Mouse (Mus musculus) adrenal gland, adult 2 months (tissue): ENCODE results near the gene Etv6. TPM values are rescaled to one million over a fixed set of nuclear protein-coding genes. Genes with fewer than 3 reads are reported as not detected.

Experiments used
- DNase-seq: peaks from one replicate; pipeline ENCODE4 v3.0.0; 2021
- polyA plus RNA-seq: library from polyadenylated mRNA; depleted of rRNA; stranded (reverse); fragments of >200 nt; gene quantifications from 2 replicates; pipeline ENCODE4 v1.2.3, GENCODE M21; 2012
- total RNA-seq, 2 experiments: library from RNA; stranded (reverse); gene quantifications; 2 replicates each; pipeline ENCODE4 v1.2.3; 2021

Etv6 gene
- total and polyA plus RNA-seq, 3 experiments: 33.0 to 60.5 (median 36.5) TPM

DNA sequence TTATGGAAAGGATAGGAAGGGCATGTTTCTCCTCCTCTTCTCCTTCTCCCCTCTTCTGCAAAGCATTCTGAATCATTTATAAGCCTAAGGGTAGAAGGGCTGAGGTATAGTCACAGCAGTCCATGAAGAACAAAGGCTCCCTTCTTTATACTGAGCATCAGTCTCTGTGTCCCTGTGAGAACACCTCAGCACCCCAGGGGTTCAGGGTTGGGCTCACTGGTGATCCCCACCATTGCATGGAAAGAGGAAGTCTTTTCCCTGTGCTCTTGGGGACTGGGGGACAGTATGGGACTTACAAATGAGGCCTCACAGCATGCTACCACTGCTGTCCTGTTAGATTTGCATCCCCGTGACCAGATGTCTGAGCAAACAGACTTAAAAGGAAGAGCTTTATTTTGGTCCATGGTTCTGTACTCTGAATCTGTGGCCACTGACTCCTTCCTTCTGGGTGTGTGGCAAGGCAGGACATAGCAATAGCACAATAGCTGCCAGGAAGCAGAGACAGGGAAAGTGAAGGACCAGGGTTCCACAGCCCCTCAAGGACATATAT, 106.2 kb downstream of the Etv6 start:
- no peak for DNase-seq

DNA sequence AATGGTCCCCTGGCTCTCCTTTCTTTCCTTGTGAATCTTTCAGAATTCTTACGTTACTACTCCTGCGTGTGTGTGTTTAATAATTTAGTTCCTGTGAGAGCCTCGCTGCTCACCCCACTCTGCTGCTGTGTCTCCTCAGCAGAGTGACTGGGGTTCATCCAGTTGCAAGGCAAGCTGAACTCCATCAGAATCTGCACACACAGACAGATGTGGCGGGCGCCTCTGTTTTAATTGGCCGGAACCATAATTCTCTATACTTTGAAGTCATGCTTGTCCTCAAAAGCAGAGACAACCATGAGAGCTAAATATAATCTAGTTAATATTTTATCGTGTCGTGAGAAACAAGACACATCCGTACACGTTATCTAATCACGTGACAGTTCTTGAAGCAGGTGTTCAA, 107.2 kb downstream of the Etv6 start:
- DNase-seq: no peak

DNA sequence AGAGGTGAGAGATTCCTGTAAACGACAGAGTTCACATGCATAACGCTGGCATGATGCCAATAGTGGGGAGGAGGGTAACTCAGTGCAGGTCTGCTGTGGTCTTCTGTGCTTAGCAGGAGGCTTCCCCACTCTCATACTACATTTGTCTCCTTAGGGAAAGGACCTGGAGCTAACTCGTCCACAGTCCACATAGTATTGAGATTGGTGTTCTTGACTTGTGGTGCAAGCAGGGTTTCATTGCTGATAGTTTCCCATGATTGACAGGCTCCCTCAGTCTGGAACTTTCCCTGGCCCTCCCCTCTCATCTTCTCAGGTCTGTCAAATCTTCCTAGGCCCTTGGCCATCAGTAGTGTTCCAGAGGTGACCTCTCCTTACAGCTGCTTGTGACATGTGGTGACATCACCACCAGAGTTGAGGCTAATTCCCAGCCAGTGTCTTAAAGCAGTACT, 108.2 kb downstream of the Etv6 start:
- no peak for DNase-seq

DNA sequence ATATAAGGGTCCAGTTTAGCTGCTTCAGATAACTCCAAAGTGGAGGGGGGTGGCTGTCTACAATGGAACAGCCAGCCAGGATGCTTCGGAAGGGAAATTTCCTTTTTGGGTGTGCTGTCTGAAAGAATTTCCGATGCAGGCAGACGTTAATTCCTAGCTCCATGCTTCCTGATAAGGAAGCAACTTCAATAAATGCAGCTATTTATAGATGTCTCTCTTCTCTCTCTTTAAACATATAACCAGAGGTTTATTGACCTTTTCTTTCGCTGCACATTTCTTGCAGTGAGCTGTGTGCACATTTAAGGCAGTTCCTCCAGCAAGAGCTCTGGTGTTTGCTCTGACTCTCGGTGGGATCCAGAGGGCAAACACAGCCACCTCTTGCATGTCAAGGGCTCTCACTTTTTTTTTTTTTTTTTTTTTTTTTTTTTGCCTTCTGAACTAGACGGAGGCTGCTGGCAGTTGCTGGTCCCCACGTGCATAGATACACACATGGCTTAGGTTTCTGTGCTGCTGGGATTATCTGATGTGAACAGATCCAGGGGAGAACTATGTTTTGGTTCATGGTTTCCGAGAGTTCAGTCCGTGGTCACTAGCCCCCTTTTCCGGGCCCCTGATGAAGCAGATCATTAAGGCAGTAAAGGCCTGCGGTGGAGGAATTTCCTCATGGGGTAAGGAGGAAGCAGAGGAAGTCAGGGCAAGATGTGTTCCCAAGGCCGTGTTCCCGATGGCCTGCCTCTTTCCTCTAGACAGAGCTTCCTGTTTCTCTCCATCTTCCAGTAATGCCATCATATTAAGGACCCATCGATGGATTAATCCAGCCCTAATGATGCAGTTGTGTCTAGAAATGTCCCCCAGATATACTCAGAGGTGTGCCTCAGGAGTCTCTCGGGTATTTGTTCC, 109.0 kb downstream of the Etv6 start:
- no peak for DNase-seq

DNA sequence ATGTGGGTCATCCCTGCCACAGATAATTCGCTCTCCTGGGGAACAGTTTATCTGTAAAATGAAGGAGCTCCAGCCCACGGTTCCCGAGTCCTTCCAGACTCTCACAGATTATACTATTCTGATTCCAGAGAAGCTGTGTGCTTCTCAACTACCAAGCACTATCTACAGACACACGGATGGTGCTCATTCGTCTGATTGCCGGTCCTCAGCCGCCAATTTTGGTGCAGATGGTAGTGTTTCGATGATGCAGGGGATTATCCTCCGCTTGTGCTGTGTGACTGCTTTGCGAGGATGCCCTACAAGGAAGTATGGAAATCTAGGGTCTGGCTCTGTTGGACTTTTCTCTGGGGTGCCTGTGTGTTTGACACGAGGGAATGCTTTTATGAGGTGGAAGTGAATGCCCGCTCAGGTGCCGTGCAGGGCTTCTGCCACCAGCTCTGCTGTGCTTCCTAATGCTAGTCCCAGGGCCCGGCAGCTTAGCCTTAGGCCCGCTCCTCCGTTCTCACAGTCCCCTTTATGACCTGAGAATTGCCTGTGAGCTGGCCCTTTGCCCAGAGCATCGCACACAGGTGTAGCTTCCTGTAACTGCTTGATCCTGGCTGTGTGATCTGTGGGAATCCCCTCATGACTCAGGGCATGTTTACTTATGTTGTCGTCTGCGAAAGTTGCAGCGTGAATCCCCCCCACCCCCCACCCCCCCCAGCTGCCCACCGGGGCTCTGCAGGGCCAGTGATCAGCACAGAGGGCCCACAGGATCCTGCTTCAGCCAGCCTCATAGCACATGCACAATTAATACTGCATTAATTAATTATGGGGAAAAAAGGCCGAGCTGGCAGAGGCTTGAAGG, 112.3 kb downstream of the Etv6 start:
- DNase-seq: no peak

DNA sequence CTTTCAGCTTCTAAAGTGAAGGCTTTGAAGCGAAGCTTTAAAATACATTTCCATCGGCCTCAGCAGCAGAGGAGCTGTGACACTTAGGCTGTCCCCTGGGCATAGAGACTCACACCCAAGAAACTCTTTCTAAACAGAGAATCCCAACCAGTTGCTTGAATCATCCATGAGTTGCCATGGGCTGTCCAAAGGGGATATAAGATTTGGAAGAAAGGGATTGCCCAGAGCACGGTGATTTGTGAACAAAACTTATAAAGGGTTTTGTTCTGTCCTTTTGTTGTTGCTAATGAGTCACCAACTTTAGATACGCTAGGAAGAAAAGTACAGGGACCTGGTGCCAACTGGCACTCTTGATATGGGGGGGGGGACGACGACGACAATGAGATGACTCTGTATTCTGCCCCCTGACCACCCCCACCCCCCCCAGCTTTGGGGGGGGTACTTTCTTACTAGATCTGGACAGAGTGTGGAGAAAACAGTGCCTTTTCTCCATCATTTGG, 113.0 kb downstream of the Etv6 start:
- no peak for DNase-seq

DNA sequence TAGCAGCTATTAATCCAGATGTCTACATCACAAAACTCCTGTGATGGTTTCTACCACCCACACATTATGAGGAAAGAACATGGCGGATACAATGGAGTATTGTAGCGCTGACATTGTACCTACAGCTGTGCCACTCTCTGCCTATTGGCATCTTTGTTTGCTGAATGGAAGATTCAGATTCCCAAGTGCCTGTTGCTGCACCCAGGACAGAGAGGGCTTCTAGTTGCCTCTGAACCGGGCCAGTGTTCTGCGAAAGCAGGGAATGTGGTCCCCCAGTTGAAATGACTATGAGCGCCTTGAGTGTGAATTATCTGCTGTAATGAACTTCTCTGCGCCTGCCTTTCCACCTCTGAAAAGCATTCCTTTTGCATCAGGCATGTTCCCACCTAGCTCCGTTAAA, 114.1 kb downstream of the Etv6 start:
- no peak for DNase-seq

DNA sequence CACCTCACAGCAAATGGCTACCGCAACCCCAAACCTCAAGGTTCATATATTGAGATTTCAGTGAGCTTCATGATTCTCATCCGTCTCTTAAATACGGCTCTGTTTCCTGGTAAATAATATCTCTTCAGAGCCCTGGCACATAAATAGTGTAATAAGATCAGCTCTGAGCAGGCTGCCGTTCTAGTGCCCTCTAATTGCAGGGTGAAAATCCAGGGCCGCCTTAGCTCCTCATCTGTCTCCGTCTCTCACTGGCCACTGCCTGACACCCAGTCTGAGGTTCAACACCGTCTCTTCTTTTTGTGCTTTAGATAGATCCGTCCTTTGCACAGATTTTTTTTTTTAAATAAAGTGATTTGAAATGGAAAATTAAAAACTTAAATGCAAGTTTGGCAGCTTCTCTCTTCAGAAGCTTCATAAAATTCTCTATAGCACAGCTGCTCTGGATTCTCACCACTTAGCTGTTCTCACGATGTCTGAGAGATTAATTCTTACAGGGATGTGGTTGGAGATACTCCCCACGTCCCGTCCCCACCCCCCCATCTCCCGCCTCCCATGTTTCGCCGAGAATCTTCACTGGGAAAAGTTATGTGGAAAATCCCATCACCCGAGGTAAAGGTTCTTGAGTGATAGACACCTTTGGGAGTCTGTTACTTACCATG, 115.7 kb downstream of the Etv6 start:
- DNase-seq: no peak

DNA sequence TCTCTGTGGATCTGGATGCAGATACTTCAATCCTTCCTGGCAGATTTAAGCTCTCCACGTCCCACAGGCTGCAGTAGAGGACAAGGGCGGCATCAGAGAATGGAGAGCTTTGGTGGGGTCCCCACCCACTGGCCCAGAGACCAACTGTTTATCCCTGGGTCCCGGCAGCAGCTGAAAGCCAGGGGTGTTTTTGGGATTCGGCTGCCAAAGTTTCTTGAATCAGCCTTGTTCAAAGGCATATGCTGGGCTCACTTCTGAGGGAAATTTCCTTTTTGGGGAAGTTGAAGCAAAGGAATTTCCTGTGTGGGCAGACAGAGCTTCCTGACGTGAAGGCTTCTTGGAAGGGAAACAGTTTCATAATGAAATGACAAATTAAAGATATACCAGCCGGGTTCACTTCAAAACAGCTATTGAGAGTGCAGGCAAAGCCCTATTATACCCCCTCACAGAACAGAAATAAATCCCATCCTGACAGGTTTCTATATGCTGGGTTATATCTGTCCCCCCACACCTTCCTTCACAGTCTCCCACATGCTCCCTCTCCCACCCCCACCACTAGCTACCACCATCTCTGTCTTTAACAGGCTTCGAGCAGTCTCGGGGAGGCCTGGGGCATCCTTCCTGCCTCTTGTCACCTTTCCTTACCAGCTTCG, 116.5 kb downstream of the Etv6 start:
- peak; percentile 57 for DNase-seq

DNA sequence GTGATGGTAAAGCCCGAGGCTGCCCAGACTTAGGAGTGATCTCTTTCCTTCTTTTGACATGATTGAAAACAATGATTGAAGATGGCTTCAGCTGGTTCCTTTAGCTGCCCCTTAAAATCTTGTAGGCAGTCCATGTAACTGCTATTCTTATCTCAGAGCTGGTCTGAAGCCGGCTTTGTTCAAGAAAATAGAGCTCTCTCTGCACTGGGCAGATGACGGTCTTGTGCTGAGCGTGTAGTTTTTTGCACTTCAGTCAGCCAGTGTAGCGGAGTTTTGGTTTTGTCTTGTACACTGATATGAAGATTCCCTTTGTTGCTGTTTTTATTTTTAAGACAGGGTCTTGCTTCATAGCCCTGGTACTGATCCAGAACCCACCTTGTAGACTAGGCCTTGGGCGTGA, 117.0 kb downstream of the Etv6 start:
- no peak for DNase-seq

DNA sequence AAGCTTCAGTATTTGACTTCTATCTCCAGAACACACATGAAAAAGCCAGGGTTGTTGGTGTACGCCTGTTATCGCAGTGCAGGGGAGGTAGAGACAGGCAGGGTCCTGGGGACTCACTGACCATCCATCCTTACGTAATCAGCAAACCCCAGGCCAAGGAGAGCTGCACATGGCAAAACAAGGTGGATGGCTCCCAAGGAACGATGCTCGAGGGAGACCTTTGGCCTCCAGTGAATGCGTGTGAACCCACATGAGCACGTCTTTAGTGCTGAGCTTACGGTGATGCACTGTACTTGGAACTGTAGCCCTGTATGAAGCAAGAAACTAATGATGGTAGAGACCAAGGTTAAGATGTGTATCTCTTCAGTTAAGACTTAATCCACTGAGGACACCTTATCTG, 119.2 kb downstream of the Etv6 start:
- no peak for DNase-seq

DNA sequence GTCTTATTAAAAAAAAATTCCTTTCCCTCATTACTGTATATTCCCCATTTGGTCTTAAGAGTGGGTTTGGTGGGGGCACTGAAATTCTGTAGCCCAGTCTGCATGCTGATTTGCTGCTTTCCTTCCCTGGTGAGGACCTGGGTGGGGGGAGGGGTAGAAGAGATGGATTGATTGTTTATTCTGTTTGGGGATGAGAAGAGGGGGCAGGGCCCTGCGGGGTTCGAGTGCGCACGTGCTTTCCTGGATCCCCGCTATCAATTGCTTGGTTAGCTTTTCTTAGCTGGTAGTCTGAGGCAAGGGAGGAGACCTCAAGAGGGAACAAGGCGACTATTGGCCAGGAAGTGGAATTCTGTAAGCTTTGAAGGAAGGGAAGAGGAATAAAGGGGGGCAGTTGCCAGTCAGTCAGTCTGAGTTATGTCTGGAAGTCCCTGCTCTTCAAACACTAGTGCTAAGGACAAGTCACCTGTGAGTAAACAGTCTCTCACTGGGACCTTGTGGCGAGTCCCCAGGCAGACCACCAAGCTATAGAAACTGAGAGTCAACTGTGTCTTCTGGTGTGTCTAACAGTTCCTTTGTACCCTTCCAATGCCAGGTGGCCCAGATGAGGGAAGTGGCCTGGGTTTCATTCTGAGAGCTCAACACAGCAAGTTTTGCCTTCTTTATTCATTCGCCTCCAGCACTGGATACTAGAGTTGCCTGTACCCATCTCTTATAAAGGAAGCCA, 120.6 kb downstream of the Etv6 start:
- DNase-seq: no peak

DNA sequence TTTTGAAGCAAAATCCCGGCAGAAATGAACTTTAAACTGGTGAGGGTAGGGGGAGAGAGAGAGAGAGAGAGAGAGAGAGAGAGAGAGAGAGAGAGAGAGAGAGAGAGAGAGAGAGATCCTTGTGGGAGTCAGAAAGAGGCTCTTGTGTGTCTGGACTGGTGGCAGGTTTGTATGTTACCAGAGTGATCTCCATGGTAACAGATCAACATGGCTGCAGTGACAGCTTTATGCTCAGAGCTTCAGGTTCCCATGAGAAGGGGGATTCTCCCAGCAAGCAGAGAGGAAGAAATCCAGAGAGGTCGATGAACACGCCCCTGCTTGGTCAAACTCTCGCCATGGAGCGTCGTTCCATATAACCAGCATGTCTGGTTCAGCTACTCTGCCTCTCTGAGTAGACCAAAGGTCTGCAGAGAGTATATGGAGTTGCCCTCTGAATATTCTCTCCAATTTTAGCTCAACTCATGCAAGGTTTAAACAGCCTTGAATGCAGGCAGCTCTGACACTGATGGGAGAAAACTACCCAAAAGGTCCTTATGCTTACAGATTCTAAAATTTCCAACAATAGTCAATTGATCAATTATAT, 122.1 kb downstream of the Etv6 start:
- no peak for DNase-seq

DNA sequence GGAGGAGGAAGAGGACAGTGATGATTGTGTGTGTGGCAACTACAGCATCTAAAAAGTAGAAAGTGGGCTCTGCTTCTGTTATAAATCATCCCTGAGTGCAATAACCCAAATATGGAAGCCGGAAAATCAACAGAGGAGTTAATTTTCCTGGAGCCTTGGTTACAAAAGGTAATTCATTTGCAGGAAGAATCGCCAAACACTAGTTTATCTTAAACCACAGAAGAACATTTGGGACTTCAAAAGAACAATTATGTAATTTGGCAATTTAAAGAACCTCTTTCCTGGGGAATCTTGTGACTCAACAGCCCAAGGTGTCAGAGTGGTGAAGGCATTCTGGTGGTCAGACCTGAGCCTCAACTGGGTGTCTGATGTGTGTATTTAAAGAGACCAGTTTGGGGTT, 122.7 kb downstream of the Etv6 start:
- DNase-seq: no peak

DNA sequence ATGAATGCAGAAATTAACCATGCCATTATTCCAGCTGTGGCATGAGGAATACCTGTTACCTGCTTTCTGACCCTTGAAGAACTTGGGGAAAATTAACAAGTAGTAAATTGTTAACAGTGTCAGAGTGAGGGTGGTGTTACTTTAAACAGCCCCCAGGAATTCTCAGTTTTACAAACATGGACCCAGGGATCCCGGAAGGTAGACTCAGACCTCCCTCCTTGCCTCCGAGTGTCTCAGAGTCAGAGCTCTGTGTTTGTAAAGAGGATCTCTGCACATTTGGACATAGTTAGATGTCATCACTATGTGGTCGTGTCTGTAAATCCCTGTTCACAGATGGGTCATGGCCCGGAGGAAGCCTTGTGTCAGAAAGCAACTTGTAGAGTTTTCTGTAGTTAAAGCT, 124.2 kb downstream of the Etv6 start:
- no peak for DNase-seq

DNA sequence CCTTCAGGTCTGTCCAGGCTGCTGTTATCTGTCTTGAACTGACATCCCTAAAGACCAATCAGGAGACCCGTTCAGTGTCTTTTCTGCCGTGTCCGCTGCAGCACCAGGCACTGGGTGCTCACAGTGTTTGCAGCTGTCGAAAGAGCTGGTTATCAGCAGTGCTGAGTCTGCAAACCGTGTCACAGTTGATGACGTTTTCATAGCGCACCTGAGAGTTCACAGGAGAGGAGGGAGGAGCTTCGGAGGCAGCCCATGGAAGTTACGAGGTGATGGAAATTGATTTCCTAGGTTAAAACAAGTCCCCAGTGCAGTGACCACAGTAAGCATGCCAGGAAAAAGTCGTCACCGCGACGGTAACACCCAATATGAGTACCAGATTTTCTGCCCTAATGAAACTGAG, 125.5 kb downstream of the Etv6 start:
- DNase-seq: no peak

DNA sequence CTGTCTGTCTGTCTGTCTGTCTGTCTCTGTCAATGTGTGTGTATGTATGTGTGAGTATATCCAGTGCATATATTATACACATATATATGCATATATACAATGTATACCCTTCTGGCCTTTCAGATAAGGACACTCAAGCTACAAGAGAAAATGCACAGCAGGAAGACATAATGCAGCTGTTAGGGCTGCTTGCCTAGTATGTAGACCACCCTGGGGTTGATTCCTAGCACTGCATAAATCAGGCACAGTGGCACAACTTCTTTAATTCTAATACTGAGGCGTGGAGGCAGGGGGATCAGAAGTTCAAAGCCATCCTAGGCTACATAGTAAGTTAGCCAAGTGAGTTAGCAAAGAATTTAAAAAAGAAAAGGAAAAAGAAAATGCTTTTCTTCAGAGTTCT, 127.8 kb downstream of the Etv6 start:
- no peak for DNase-seq

DNA sequence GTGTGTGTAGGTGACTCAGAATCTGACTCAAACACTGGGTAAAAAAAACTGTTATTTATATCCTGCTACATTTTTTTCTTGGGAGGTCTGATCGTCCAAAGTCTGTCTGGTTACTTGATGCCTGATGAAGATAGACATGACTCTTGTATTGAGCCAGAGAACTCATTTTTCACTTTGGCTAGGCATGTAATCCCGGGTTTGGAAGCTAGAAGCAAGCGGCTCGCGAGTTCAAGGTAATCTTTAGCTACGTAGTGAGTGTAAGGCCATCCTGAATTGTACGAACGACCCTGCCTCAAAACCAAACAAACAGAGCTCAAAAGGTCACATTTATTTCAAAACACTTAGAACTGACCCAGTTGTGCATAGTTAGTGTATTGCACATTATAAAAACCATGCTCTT, 128.9 kb downstream of the Etv6 start:
- DNase-seq: no peak

DNA sequence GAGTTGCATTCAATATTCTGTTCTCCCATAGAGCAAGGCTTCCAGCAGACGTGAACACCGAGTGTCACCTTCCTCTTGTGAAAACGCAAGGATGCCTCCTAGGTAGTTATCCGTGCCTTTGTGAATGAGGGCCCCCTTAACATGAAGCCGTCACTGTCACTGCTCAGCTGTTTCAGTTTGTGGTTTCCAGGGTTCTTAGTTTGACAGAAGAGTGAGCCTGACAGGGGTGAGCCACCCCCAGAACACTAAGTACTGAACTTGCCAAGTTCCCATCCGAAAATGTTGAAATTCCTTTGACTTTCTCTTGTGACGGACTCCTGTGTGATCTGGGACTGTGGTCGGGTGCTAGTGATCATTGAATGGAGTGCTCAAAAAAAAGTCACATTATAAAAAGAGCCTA, 129.5 kb downstream of the Etv6 start:
- DNase-seq: no peak

DNA sequence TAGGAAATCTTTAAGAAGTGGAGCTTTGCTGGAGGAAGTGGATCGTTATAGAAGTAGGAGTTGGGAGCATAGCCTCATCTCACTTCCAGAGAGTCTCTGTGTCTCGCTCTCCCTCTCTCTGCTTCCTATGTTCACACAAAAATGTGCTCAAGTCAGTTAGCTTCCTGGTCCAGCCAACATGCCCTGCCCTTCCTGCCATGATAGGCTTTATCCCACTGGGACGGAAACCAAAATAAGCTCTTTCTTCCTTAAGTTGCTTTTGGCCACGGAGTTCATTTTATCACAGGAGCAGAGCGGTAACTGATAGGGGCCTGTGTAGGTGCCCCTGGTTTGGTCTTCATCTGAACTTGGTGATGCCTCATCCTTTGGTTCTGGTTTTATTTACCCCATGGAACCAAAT, 132.5 kb downstream of the Etv6 start:
- DNase-seq: no peak

DNA sequence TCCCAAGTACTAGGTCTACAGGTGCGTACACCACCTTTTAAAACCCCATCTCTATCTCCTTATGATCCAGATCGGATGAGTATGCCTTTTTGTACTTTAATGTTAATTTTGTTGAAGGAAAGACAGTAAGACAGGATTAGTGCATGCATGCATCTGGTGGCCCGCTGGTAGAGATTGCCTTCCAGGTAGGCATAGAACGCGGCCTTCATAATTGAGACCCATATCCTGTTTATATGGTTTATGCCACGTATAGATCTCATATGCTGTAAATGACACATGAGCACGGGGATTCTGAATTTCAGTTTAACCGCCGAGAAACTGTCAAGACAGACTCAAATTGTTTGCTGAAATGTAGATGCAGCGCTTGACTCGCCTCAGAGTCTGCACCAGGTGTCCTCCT, 133.3 kb downstream of the Etv6 start:
- no peak for DNase-seq
